Mouse (Mus musculus) adrenal gland, adult (tissue): ENCODE data around the gene Gm45618.

Source experiments
- DNase-seq, 2 experiments: peaks; one replicate each; pipeline ENCODE4 v3.0.0; 2022 to 2023; ENCODE audit warnings: low spot score in 1 of 2; ENCODE audit not compliant: inconsistent age in 2 of 2

Gm45618 gene

GRCm38 (mm10) chr7:142094301-142095143 is 26.0 kb downstream of the Gm45618 start:
- peak; percentile 52 to 65 for DNase-seq

- peak in 1 of 2 experiments; percentile 31 for DNase-seq
Measured at GRCm38 (mm10) chr7:142093696-142094240, 26.8 kb downstream of the Gm45618 start.

GRCm38 (mm10) chr7:142092991-142093390 is 27.5 kb downstream of the Gm45618 start:
- peak in 1 of 2 experiments; percentile 30 for DNase-seq

- DNase-seq, result peak in 1 of 2 experiments; percentile 29
Measured at GRCm38 (mm10) chr7:142091848-142092247, 28.7 kb downstream of the Gm45618 start.

- peak; percentile 42 to 59 for DNase-seq
Measured at GRCm38 (mm10) chr7:142089648-142090447, 30.7 kb downstream of the Gm45618 start.

GRCm38 (mm10) chr7:142088886-142089285 is 31.6 kb downstream of the Gm45618 start:
- peak; percentile 89 to 92 for DNase-seq

GRCm38 (mm10) chr7:142087069-142087652 is 33.4 kb downstream of the Gm45618 start:
- DNase-seq, result peak in 1 of 2 experiments; percentile 17

GRCm38 (mm10) chr7:142086159-142086905 is 34.2 kb downstream of the Gm45618 start:
- DNase-seq, result peak in 1 of 2 experiments; percentile 21

GRCm38 (mm10) chr7:142084820-142085219 is 35.7 kb downstream of the Gm45618 start:
- DNase-seq, result peak; percentile 96 to 98

- DNase-seq, result no peak
Measured at GRCm38 (mm10) chr7:142084395-142084794, 36.1 kb downstream of the Gm45618 start.

- peak; percentile 80 to 81 for DNase-seq
Measured at GRCm38 (mm10) chr7:142083588-142084317, 36.8 kb downstream of the Gm45618 start.

GRCm38 (mm10) chr7:142082607-142083006 is 37.9 kb downstream of the Gm45618 start:
- DNase-seq, result peak in 1 of 2 experiments; percentile 20

GRCm38 (mm10) chr7:142082179-142082578 is 38.4 kb downstream of the Gm45618 start:
- DNase-seq, result no peak

- peak in 1 of 2 experiments; percentile 27 for DNase-seq
Measured at GRCm38 (mm10) chr7:142081736-142082135, 38.8 kb downstream of the Gm45618 start.

GRCm38 (mm10) chr7:142080876-142081275 is 39.7 kb downstream of the Gm45618 start:
- no peak for DNase-seq

GRCm38 (mm10) chr7:142079365-142079764 is 41.2 kb downstream of the Gm45618 start:
- peak in 1 of 2 experiments; percentile 35 for DNase-seq

- peak in 1 of 2 experiments; percentile 34 for DNase-seq
Measured at GRCm38 (mm10) chr7:142077138-142077537, 43.4 kb downstream of the Gm45618 start.

GRCm38 (mm10) chr7:142074146-142074886 is 46.2 kb downstream of the Gm45618 start:
- no peak for DNase-seq

- no peak for DNase-seq
Measured at GRCm38 (mm10) chr7:142071717-142072116, 48.8 kb downstream of the Gm45618 start.
